Mouse (Mus musculus) midbrain, embryonic 14.5 days (tissue): ENCODE data around the gene Ppfia1. TPM values are rescaled to one million over a fixed set of nuclear protein-coding genes. Genes with fewer than 3 reads are reported as not detected.

Experiments
- ATAC-seq: fragments of 200-750 bp; cut with Nextera tagmentation; 2 replicates; pipeline ENCODE4 v1.8.0; 2017; ENCODE audit warnings: moderate number of reproducible peaks, moderate library complexity; ENCODE audit not compliant: low FRiP score, low TSS enrichment
- DNase-seq: peaks from one replicate; pipeline ENCODE4 v3.0.0-alpha.2; 2015
- H3K27ac ChIP-seq: fragments of 300-500 bp; sonication (generic); replicated peaks from 2 replicates; pipeline ENCODE4 v1.5.1; 2014; ENCODE audit warnings: mild to moderate bottlenecking, low read depth, low read length, moderate library complexity
- H3K27me3 ChIP-seq: fragments of 300-500 bp; sonication (generic); 2 replicates; pipeline ENCODE4 v1.6.1; 2014; ENCODE audit warnings: low read length, control low read depth, mixed read lengths; ENCODE audit not compliant: control insufficient read depth, insufficient read depth
- H3K36me3 ChIP-seq: fragments of 300-500 bp; sonication (generic); 2 replicates; pipeline ENCODE4 v1.6.1; 2014; ENCODE audit warnings: low read length, control low read depth; ENCODE audit not compliant: control insufficient read depth, insufficient read depth
- H3K4me1 ChIP-seq: fragments of 300-500 bp; sonication (generic); 2 replicates; pipeline ENCODE4 v1.6.1; 2014; ENCODE audit warnings: mild to moderate bottlenecking, antibody characterized with exemption, low read length, control low read depth; ENCODE audit not compliant: control insufficient read depth, insufficient read depth
- H3K4me2 ChIP-seq: fragments of 300-500 bp; sonication (generic); 2 replicates; pipeline ENCODE4 v1.6.1; 2014; ENCODE audit warnings: mild to moderate bottlenecking, low read length, moderate library complexity
- H3K4me3 ChIP-seq: fragments of 300-500 bp; sonication (generic); replicated peaks from 2 replicates; pipeline ENCODE4 v1.5.1; 2014; ENCODE audit warnings: low read depth, low read length
- H3K9ac ChIP-seq: fragments of 300-500 bp; sonication (generic); replicated peaks from 2 replicates; pipeline ENCODE4 v1.6.1; 2014; ENCODE audit warnings: mild to moderate bottlenecking, low read length, moderate library complexity
- H3K9me3 ChIP-seq: fragments of 300-500 bp; sonication (generic); 2 replicates; pipeline ENCODE4 v1.6.1; 2016; ENCODE audit warnings: low read length, control low read depth, mixed read lengths; ENCODE audit not compliant: control insufficient read depth
- WGBS: fragments of 180-500 bp; shearing (Covaris S2); extraction: QIAGEN DNeasy Blood & Tissue Kit; methylation state at CpG from one replicate; pipeline ENCODE4 v1.1.7; 2014; 5-methylcytosine and 5-hydroxymethylcytosine counted together
- polyA plus RNA-seq: library from polyadenylated mRNA; unstranded; fragments of >200 nt; fragmentation: Nextera tagmentation; extraction: Ambion mirVana; gene quantifications from 2 replicates; pipeline ENCODE4 v1.2.1, GENCODE M21; 2014

Gene Ppfia1
- polyA plus RNA-seq, 1 experiment from 2014 or later = 33.3 TPM

DNA sequence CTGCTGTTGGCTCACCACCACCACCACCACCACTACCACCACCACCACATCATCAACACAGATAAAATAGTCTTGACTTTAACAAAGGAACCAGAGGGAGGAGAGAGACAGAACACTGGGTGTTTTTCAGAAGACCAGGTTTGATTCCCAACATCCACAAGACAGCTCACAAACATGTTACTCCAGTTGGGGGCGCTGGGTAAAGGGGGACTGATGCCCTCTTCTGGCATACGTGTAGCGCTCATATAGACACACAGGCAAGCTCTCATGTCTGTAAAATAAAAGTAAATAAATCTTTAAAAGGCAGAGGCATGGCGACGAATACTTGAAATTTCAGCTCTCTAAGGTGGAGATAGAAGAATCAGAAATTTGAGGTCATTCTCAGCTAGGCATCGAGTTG is 5.0 kb upstream of the Ppfia1 start:
- Histone ChIP-seq H3K4me1 (0 out of 2 replicates have a peak, but pooled peaks cover 2% of the 10 kb centered on the region), H3K9me3 (no peaks in the 10 kb centered on the region), H3K36me3 (no peaks in the 10 kb centered on the region), H3K4me3 (no peak overlapping the region), H3K4me2 (no peak overlapping the region), H3K27me3 (no peaks in the 10 kb centered on the region), H3K27ac (no peak overlapping the region), H3K9ac (no peak overlapping the region)
- DNase-seq (no peak), ATAC-seq (no peak)
- 56% methylated on average over 6 of the region's 6 CpGs for WGBS

DNA sequence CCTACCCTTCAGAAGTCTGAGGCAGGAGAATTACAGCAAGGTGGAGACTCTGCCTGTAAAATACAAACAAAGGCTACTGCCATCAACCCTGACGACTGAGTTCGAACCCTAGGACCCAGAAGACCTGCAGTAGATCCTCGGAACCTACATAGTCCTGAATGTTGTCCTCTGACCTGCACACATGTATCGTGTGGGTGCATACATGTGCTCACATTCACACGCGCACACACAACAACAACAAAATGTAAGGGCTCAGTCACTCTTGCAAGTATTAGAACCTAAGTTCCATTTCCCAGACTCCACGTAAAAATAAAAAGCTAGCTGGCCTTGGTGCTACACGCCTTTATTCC is 569 bp upstream of the Ppfia1 start:
- Histone ChIP-seq H3K27ac (peak overlapping the region; percentile 71), H3K9me3 (no peaks in the 10 kb centered on the region), H3K4me3 (peak overlapping the region; percentile 96), H3K36me3 (peaks cover 18% of the 10 kb centered on the region), H3K9ac (peak overlapping the region; percentile 93), H3K4me2 (peak overlapping the region; percentile 74), H3K4me1 (peaks cover 16% of the 10 kb centered on the region), H3K27me3 (no peaks in the 10 kb centered on the region)
- WGBS = 28% methylated on average over 8 of the region's 8 CpGs
- ATAC-seq (no peak), DNase-seq (no peak)

DNA sequence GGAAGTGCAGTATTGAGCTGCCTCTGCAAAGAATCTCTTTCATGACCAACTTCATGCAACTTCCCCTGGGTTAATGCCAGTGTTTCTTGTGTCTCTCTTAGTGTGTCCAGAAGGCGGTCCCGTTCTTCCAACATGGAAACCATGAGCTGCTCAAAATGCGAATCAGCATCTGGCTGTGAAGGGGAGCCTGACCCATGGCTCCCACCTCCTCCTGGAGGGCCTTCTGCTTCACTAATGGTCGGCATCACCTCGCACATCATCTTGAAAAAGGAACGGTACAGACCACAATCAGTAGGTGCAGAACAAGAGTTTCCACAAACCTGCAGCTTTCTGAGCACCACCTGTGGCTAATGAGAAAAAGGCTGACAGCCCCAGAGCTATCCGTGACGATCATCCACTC is 1.3 kb downstream of the Ppfia1 start:
- ATAC-seq = no peak
- Histone ChIP-seq H3K4me2 (peak overlapping the region; percentile 74), H3K36me3 (peaks cover 30% of the 10 kb centered on the region), H3K4me1 (peaks cover 16% of the 10 kb centered on the region), H3K27me3 (no peaks in the 10 kb centered on the region), H3K4me3 (peak overlapping the region; percentile 96), H3K9me3 (no peaks in the 10 kb centered on the region), H3K9ac (peak overlapping the region; percentile 93), H3K27ac (no peak overlapping the region)
- no peak for DNase-seq
- 89% methylated on average over 8 of the region's 8 CpGs for WGBS

DNA sequence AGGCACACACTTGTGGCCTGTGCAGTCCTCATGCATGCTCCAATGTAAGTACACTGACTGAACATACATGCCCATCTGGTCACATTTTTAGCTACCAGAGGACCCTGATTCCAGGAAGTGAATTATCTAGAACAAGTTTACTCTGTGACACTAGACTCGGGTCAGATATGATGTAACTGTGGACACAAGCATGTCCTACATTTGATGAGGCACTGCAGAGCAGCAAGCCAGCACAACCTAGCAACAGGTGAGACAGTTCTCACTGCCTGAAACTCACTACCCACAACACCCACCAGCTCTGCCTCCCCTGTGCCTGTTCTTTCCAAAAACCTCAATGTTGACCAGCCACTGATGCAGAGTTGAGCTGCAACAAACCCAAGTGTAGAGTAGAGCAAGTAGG is 2.7 kb downstream of the Ppfia1 start:
- H3K27me3 ChIP-seq = no peaks in the 10 kb centered on the region
- no peak for DNase-seq
- H3K9me3 ChIP-seq = no peaks in the 10 kb centered on the region
- no peak overlapping the region for H3K4me3 ChIP-seq
- ATAC-seq = no peak
- H3K4me2 ChIP-seq = no peak overlapping the region
- H3K9ac ChIP-seq = no peak overlapping the region
- 89% methylated on average over 1 of the region's 1 CpGs for WGBS
- H3K36me3 ChIP-seq = peaks cover 30% of the 10 kb centered on the region
- no peak overlapping the region for H3K27ac ChIP-seq
- peaks cover 16% of the 10 kb centered on the region for H3K4me1 ChIP-seq

DNA sequence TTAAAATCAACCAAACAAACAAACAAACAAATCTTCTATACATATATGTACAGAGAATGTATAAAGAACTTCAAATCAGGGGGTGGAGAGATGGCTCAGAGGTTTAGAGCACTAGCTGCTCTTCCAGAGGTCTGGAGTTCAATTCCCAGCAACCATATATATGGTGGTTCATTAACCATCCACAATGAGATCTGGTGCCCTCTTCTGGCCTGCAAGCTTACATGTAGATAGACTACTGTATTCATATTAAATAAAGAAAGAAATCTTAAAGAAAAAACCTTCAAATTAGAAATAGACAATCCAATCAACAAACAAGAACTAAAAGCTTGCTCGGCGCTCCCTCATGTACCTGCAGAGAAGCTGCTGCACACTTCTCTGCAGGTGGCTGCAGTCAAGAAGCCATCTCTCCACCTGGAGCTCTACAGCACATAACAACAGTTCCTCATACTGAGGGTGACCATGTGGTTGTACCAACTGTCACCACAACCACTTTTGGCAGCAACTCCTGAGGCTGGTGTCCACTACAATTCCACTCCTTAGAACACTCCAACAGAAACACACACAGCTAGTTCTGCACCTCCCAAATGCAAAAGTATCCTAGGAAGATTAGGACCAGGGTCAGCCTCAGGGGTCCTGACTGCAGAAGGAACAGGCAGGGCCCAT is 3.5 kb downstream of the Ppfia1 start:
- WGBS = 95% methylated on average over 2 of the region's 2 CpGs
- Histone ChIP-seq H3K4me3 (no peak overlapping the region), H3K9ac (no peak overlapping the region), H3K4me1 (peaks cover 16% of the 10 kb centered on the region), H3K27me3 (no peaks in the 10 kb centered on the region), H3K36me3 (peaks cover 30% of the 10 kb centered on the region), H3K4me2 (no peak overlapping the region), H3K9me3 (no peaks in the 10 kb centered on the region), H3K27ac (no peak overlapping the region)
- DNase-seq (no peak), ATAC-seq (no peak)

DNA sequence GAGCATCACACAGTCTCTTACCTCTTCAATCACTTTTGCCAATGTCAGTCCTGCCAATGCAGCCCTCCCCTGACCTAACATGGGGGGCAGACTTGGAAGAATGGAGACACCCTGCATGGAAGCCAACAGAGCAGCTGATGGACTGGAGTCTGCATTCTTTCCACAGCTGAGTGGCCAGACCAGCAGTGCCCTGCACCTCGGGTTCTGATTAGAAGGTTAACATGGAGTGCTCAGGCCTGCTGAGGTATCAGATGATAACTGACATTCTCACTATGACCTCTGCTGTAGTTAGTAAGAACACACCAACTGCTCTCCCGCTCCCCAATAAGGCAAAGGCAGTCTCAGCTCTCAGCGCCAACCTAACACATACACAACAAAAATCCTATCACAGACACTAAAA is 8.3 kb downstream of the Ppfia1 start:
- H3K27me3 ChIP-seq = no peaks in the 10 kb centered on the region
- DNase-seq (no peak), ATAC-seq (no peak)
- H3K4me1 ChIP-seq = no peaks in the 10 kb centered on the region
- H3K27ac ChIP-seq = no peak overlapping the region
- no peaks in the 10 kb centered on the region for H3K9me3 ChIP-seq
- no peak overlapping the region for H3K4me3 ChIP-seq
- H3K9ac ChIP-seq = no peak overlapping the region
- no peak overlapping the region for H3K4me2 ChIP-seq
- 89% methylated on average over 3 of the region's 3 CpGs for whole genome bisulfite sequencing
- H3K36me3 ChIP-seq = peaks cover 18% of the 10 kb centered on the region

DNA sequence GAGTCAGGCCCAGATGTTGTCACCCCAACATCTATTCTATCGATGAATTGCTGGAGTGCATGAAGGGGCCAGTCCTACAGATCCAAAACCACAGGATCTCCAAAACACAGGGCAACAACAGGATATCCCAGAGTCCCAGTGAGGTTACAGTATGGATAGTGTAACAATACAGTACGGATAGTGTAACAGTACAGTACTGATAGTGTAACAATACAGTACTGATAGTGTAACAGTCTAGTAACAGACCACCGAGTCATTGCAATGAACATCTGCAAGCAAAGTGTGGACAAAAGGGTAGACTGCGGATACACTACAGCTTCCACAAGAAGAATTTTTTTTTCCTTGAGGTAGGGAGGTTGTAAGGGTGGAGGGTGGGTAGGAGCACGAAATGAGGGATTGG is 12.2 kb downstream of the Ppfia1 start:
- no peak overlapping the region for H3K4me3 ChIP-seq
- H3K4me1 ChIP-seq = no peaks in the 10 kb centered on the region
- H3K27me3 ChIP-seq = no peaks in the 10 kb centered on the region
- DNase-seq (no peak), ATAC-seq (no peak)
- H3K36me3 ChIP-seq = no peaks in the 10 kb centered on the region
- WGBS = 94% methylated on average over 5 of the region's 5 CpGs
- no peaks in the 10 kb centered on the region for H3K9me3 ChIP-seq
- no peak overlapping the region for H3K4me2 ChIP-seq
- no peak overlapping the region for H3K9ac ChIP-seq
- no peak overlapping the region for H3K27ac ChIP-seq

DNA sequence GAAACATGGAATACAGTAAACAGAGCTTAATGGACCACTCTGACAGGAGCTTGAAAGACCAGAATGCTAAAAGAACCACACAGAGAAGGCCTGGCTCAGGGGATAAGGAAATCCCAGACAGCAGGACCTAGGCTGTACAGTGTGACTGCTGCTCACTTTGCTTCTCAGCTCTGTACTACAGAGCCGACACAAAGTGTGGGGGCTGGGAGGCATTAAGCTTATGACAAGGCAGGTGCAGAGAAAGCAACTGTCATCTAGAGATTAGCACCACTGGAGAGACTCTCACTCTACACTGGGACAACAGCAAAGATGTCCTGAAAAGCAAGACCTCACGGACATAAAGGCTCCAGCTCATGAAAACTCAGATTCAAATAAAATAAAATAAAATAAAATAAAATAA is 14.4 kb downstream of the Ppfia1 start:
- H3K9me3 ChIP-seq = no peaks in the 10 kb centered on the region
- ATAC-seq (no peak), DNase-seq (no peak)
- H3K27me3 ChIP-seq = no peaks in the 10 kb centered on the region
- H3K9ac ChIP-seq = no peak overlapping the region
- H3K27ac ChIP-seq = no peak overlapping the region
- H3K4me1 ChIP-seq = no peaks in the 10 kb centered on the region
- no peak overlapping the region for H3K4me2 ChIP-seq
- no peaks in the 10 kb centered on the region for H3K36me3 ChIP-seq
- WGBS = 63% methylated on average over 2 of the region's 2 CpGs
- H3K4me3 ChIP-seq = no peak overlapping the region

DNA sequence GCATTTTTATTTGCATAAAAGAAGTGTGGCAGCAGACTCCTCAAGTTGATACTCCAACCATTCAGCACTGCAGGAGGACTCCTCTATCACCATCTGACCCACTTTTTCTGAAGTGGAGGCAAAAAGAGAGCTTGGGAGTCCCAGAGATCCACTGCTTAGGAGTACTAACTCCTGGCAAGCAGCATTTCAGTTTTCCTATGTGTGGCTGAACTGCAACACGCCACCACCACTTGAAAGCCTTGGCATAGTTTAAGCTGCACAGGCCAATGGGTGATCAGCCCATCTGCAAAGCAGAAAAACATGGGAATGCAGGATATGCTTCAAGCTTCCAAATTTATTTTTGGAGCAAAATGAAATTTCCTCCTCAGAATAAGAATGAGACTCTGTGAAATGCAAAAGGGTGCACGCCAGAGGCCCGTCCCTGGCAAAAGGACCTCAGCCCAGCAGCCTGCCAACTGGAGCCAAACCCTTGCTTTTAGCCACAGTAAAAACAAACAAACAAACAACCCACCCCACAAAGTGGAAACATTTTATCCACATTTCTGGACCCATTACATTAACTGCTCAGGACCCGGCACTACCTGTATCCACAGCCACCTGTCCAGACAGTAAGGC is 15.4 kb downstream of the Ppfia1 start:
- H3K27ac ChIP-seq = no peak overlapping the region
- no peak overlapping the region for H3K4me3 ChIP-seq

More for the DNA sequence above, 15.4 kb downstream of the Ppfia1 start:
- no peaks in the 10 kb centered on the region for H3K4me1 ChIP-seq
- no peaks in the 10 kb centered on the region for H3K9me3 ChIP-seq
- H3K36me3 ChIP-seq = no peaks in the 10 kb centered on the region
- WGBS = 90% methylated on average over 4 of the region's 4 CpGs
- H3K9ac ChIP-seq = no peak overlapping the region
- DNase-seq = no peak
- no peaks in the 10 kb centered on the region for H3K27me3 ChIP-seq
- ATAC-seq = no peak
- no peak overlapping the region for H3K4me2 ChIP-seq
